1 mouse cellular context compared by ENCODE assay signal in genomic region chr11:117828149-117828887, GRCm38 (mm10).
TF ChIP-seq lines count a peak whose summit lies in the region.

No protein-coding gene starts in this region.

TF ChIP-seq in CH12.LX, 34 proteins besides CTCF, POLR2A, EP300 and RAD21 (continued from another document):
- peak; percentile 63 for TF ChIP-seq MYC (IDR thresholded peaks at IDR 0.05; ENCODE audit: low read depth, low read length)
- no peak for TF ChIP-seq KAT2A (IDR thresholded peaks at IDR 0.05; ENCODE audit: insufficient replicate concordance, low read length)
- peak; percentile 58 for TF ChIP-seq JUN (IDR thresholded peaks at IDR 0.05; ENCODE audit: insufficient read depth, low read depth, low read length)
- TF ChIP-seq ZC3H11A (IDR thresholded peaks at IDR 0.05; ENCODE audit: low read depth, low read length): no peak
- no peak for TF ChIP-seq MAZ (IDR thresholded peaks at IDR 0.05; ENCODE audit: low read depth, low read length)
- TF ChIP-seq MEF2A (IDR thresholded peaks at IDR 0.05; ENCODE audit: borderline replicate concordance, low read depth, low read length): peak; percentile 92
- peak; percentile 55; the same call in 1 of the 2 replicates for TF ChIP-seq HCFC1 (IDR thresholded peaks at IDR 0.05; ENCODE audit: low read depth, low read length)
- peak; percentile 91 for TF ChIP-seq SIN3A (IDR thresholded peaks at IDR 0.05; ENCODE audit: low read length)
- TF ChIP-seq NRF1 (IDR thresholded peaks at IDR 0.05; ENCODE audit: low read depth, low read length): peak; percentile 11; the same call in 1 of the 2 replicates
- TF ChIP-seq USF2 (conservative IDR thresholded peaks at IDR 0.05; ENCODE audit: low read depth, low read length): no peak
- TF ChIP-seq USF1 (IDR thresholded peaks at IDR 0.05; ENCODE audit: low read depth, low read length): no peak
- no peak for TF ChIP-seq ELF1 (IDR thresholded peaks at IDR 0.05; ENCODE audit: low read depth, low read length)
TF ChIP-seq in CH12.LX: peak in this region for 23.
